Mouse (Mus musculus) MEL (cell line): ENCODE measurements around the gene Hoxa1. TPM values are rescaled to one million over a fixed set of nuclear protein-coding genes. Genes with fewer than 3 reads are reported as not detected.

Experiments
- DNase-seq: peaks from one replicate; pipeline ENCODE4 v3.0.0; 2011; ENCODE audit warnings: low read depth, low spot score
- H3K27ac ChIP-seq: 2 replicates; pipeline ENCODE4 v1.5.1; 2012; ENCODE audit warnings: low read depth, mild to moderate bottlenecking, control low read depth, low read length, moderate library complexity; ENCODE audit not compliant: control insufficient read depth
- H3K27me3 ChIP-seq, 2 experiments: fragments of 150-350 bp in 1 of 2; sonication (generic) in 1 of 2; 2 replicates each; pipeline ENCODE4 v1.6.1; 2012; ENCODE audit warnings: low read length in 2 of 2, mild to moderate bottlenecking in 2 of 2, improper control_type of control experiment in 1 of 2, moderate library complexity in 1 of 2; ENCODE audit not compliant: insufficient read depth in 2 of 2, control insufficient read depth in 1 of 2
- H3K36me3 ChIP-seq, 2 experiments: 2 replicates each; pipeline ENCODE4 v1.6.1; 2012 to 2014; ENCODE audit warnings: low read length in 2 of 2, improper control_type of control experiment in 1 of 2, inconsistent platforms in 1 of 2, mild to moderate bottlenecking in 1 of 2; ENCODE audit not compliant: insufficient read depth in 2 of 2, control insufficient read depth in 1 of 2
- H3K4me1 ChIP-seq, 2 experiments: fragments of 150-350 bp in 1 of 2; sonication (generic) in 1 of 2; 2 replicates each; pipeline ENCODE4 v1.6.1; 2012; ENCODE audit warnings: low read length in 2 of 2, improper control_type of control experiment in 1 of 2, mild to moderate bottlenecking in 1 of 2; ENCODE audit not compliant: insufficient read depth in 2 of 2, control insufficient read depth in 1 of 2
- H3K4me3 ChIP-seq, 2 experiments: fragments of 150-350 bp in 1 of 2; sonication (generic) in 1 of 2; 2 replicates each; pipeline ENCODE4 v1.5.1; 2012; ENCODE audit warnings: low read depth in 2 of 2, low read length in 2 of 2, mild to moderate bottlenecking in 2 of 2, moderate library complexity in 2 of 2, control low read depth in 1 of 2, improper control_type of control experiment in 1 of 2; ENCODE audit not compliant: control insufficient read depth in 1 of 2, insufficient read depth in 1 of 2
- H3K79me2 ChIP-seq: 2 replicates; pipeline ENCODE4 v1.6.1; 2012; ENCODE audit warnings: mild to moderate bottlenecking, low read length, moderate library complexity; ENCODE audit not compliant: control insufficient read depth, poor library complexity, insufficient read depth
- H3K9ac ChIP-seq: 2 replicates; pipeline ENCODE4 v1.6.1; 2012; ENCODE audit warnings: low read depth, mild to moderate bottlenecking, control low read depth, low read length, moderate library complexity; ENCODE audit not compliant: control insufficient read depth, poor library complexity, severe bottlenecking
- H3K9me3 ChIP-seq: fragments of 150-350 bp; sonication (generic); replicated peaks from 2 replicates; pipeline ENCODE4 v1.6.1; 2012; ENCODE audit warnings: mild to moderate bottlenecking, low read length, improper control_type of control experiment, moderate library complexity; ENCODE audit not compliant: insufficient read depth
- CHD1 ChIP-seq: IDR thresholded peaks from 2 replicates; pipeline ENCODE4 v1.6.1; 2012; ENCODE audit warnings: low read depth, mild to moderate bottlenecking, inconsistent platforms, low read length, improper control_type of control experiment
- CHD2 ChIP-seq: IDR thresholded peaks from 2 replicates; pipeline ENCODE4 v1.6.1; 2011; ENCODE audit warnings: low read length, improper control_type of control experiment
- CTCF ChIP-seq, 3 experiments: IDR thresholded peaks in 2 of 3; conservative IDR thresholded peaks in 1 of 3; 2 replicates each; pipeline ENCODE4 v1.5.1; 2011 to 2012; ENCODE audit warnings: low read length in 3 of 3, low read depth in 2 of 3, mild to moderate bottlenecking in 2 of 3, improper control_type of control experiment in 1 of 3, inconsistent platforms in 1 of 3, mixed read lengths in 1 of 3, moderate library complexity in 1 of 3; ENCODE audit not compliant: control insufficient read depth in 1 of 3, insufficient read depth in 1 of 3, poor library complexity in 1 of 3, severe bottlenecking in 1 of 3
- E2F4 ChIP-seq: IDR thresholded peaks from 2 replicates; pipeline ENCODE4 v1.6.1; 2011; ENCODE audit warnings: low read depth, low read length, improper control_type of control experiment, borderline replicate concordance
- ELF1 ChIP-seq: IDR thresholded peaks from 2 replicates; pipeline ENCODE4 v1.6.1; 2014; ENCODE audit warnings: low read depth, mild to moderate bottlenecking, inconsistent platforms, low read length, improper control_type of control experiment, moderate library complexity
- ETS1 ChIP-seq: IDR thresholded peaks from 2 replicates; pipeline ENCODE4 v1.6.1; 2012; ENCODE audit warnings: low read depth, mild to moderate bottlenecking, inconsistent platforms, low read length, improper control_type of control experiment, moderate library complexity
- GATA1 ChIP-seq: IDR thresholded peaks from 2 replicates; pipeline ENCODE4 v1.6.1; 2011; ENCODE audit warnings: low read depth, low read length, improper control_type of control experiment
- JUND ChIP-seq: IDR thresholded peaks from 2 replicates; pipeline ENCODE4 v1.6.1; 2011; ENCODE audit warnings: low read depth, mild to moderate bottlenecking, improper control_type of control experiment, low read length
- MAX ChIP-seq: IDR thresholded peaks from 2 replicates; pipeline ENCODE4 v1.6.1; 2011; ENCODE audit warnings: low read length, improper control_type of control experiment
- MAZ ChIP-seq: IDR thresholded peaks from 2 replicates; pipeline ENCODE4 v1.6.1; 2012; ENCODE audit warnings: low read depth, mild to moderate bottlenecking, inconsistent platforms, low read length, improper control_type of control experiment
- MXI1 ChIP-seq: IDR thresholded peaks from 2 replicates; pipeline ENCODE4 v1.6.1; 2011; ENCODE audit warnings: mild to moderate bottlenecking, low read depth, low read length, improper control_type of control experiment
- MYB ChIP-seq: IDR thresholded peaks from 2 replicates; pipeline ENCODE4 v1.6.1; 2011; ENCODE audit warnings: mild to moderate bottlenecking, low read depth, low read length, improper control_type of control experiment
- MYC ChIP-seq: IDR thresholded peaks from 2 replicates; pipeline ENCODE4 v1.6.1; 2011; ENCODE audit warnings: low read depth, mild to moderate bottlenecking, low read length, improper control_type of control experiment, moderate library complexity
- POLR2A ChIP-seq, 2 experiments: IDR thresholded peaks; 2 replicates each; pipeline ENCODE4 v1.6.1; 2011 to 2012; ENCODE audit warnings: low read length in 2 of 2, mild to moderate bottlenecking in 2 of 2, control low read depth in 1 of 2, improper control_type of control experiment in 1 of 2, low read depth in 1 of 2, moderate library complexity in 1 of 2; ENCODE audit not compliant: control insufficient read depth in 1 of 2, insufficient read depth in 1 of 2, poor library complexity in 1 of 2
- POLR2AphosphoS2 ChIP-seq: IDR thresholded peaks from 2 replicates; pipeline ENCODE4 v1.6.1; 2011; ENCODE audit warnings: low read length, improper control_type of control experiment
- RCOR1 ChIP-seq: IDR thresholded peaks from 2 replicates; pipeline ENCODE4 v1.6.1; 2012; ENCODE audit warnings: low read depth, mild to moderate bottlenecking, inconsistent platforms, low read length, improper control_type of control experiment
- SIN3A ChIP-seq: IDR thresholded peaks from 2 replicates; pipeline ENCODE4 v1.6.1; 2012; ENCODE audit warnings: low read length, improper control_type of control experiment, inconsistent platforms
- SMC3 ChIP-seq: IDR thresholded peaks from 2 replicates; pipeline ENCODE4 v1.6.1; 2011; ENCODE audit warnings: low read depth, low read length, improper control_type of control experiment
- TAL1 ChIP-seq: IDR thresholded peaks from 2 replicates; pipeline ENCODE4 v1.6.1; 2012; ENCODE audit warnings: mild to moderate bottlenecking, inconsistent platforms, low read length, moderate library complexity, mixed read lengths
- TBP ChIP-seq: IDR thresholded peaks from 2 replicates; pipeline ENCODE4 v1.8.0; 2011; ENCODE audit warnings: low read depth, low read length, improper control_type of control experiment
- TCF12 ChIP-seq: IDR thresholded peaks from 2 replicates; pipeline ENCODE4 v1.6.1; 2014; ENCODE audit warnings: low read depth, mild to moderate bottlenecking, inconsistent platforms, low read length, improper control_type of control experiment, moderate library complexity
- USF1 ChIP-seq: IDR thresholded peaks from 2 replicates; pipeline ENCODE4 v1.6.1; 2014; ENCODE audit warnings: low read depth, mild to moderate bottlenecking, inconsistent platforms, low read length, improper control_type of control experiment, moderate library complexity
- USF2 ChIP-seq, 2 experiments: IDR thresholded peaks; 2 replicates each; pipeline ENCODE4 v1.6.1; 2011 to 2012; ENCODE audit warnings: improper control_type of control experiment in 2 of 2, low read length in 2 of 2, borderline replicate concordance in 1 of 2, inconsistent platforms in 1 of 2, low read depth in 1 of 2, mild to moderate bottlenecking in 1 of 2; ENCODE audit not compliant: insufficient read depth in 1 of 2
- ZC3H11A ChIP-seq: IDR thresholded peaks from 2 replicates; pipeline ENCODE4 v1.6.1; 2012; ENCODE audit warnings: low read depth, mild to moderate bottlenecking, inconsistent platforms, low read length, improper control_type of control experiment
- ZMIZ1 ChIP-seq: IDR thresholded peaks from 2 replicates; pipeline ENCODE4 v1.6.1; 2012; ENCODE audit warnings: low read depth, mild to moderate bottlenecking, inconsistent platforms, low read length, improper control_type of control experiment, moderate library complexity
- polyA plus RNA-seq, 2 experiments: library from polyadenylated mRNA; stranded (reverse) in 1 of 2; unstranded in 1 of 2; fragments of >175 nt in 1 of 2; fragments of >200 nt in 1 of 2; gene quantifications; 2 replicates each; pipeline versions ENCODE4 v1.2.1 to v1.2.4; 2012; ENCODE audit warnings: low replicate concordance in 2 of 2, low read depth in 1 of 2; ENCODE audit not compliant: insufficient read length in 2 of 2, insufficient read depth in 1 of 2, missing spikeins in 1 of 2
- total RNA-seq: library from RNA; depleted of rRNA; stranded (reverse); fragments of 300-350 nt; gene quantifications from 2 replicates; pipeline ENCODE4 v1.2.3, GENCODE M21; 2012

Hoxa1 gene
- total and polyA plus RNA-seq, 3 experiments, result not detected

GRCm38 (mm10) chr6:52154044-52154443 is 4.1 kb downstream of the Hoxa1 start:
- no peak for DNase-seq
- H3K4me1 ChIP-seq, result no peaks in the 10 kb centered on the region
- TF ChIP-seq SMC3 (no peak), POLR2AphosphoS2 (no peak), ZC3H11A (no peak), CHD2 (no peak), MXI1 (no peak)
- H3K79me2 ChIP-seq, result no peaks in the 10 kb centered on the region
- H3K27me3 ChIP-seq, result peaks cover 0 to 4% of the 10 kb centered on the region in 2 experiments; a peak in 2 of 4 replicates
- H3K9me3 ChIP-seq, result no peaks in the 10 kb centered on the region
- H3K4me3 ChIP-seq, result no peak overlapping the region
- H3K36me3 ChIP-seq, result no peaks in the 10 kb centered on the region
- H3K9ac ChIP-seq, result no peak overlapping the region
- no peak overlapping the region for H3K27ac ChIP-seq

DNA sequence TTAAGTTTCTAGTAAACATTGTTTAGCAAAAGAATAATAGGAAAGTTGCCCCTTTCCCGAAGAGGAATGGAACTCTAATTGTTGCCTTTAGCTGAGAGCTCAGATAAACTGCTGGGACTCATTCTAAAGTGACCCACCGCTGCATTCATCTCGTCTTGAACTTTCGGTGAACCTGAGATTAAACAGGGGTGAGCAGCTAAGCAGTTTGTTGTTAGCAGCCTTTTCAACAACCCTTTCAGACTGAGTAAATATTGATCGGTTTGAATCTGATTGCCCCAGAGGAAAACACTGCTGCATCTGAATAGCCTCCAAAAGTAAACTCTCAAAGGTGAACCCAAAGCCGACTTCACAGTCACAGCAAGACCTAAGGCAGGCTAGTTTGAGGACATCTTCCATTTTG is 4.8 kb downstream of the Hoxa1 start:
- H3K27me3 ChIP-seq, result peaks cover 0 to 4% of the 10 kb centered on the region in 2 experiments; a peak in 2 of 4 replicates

GRCm38 (mm10) chr6:52152226-52153193 is 5.6 kb downstream of the Hoxa1 start:
- Histone ChIP-seq H3K4me3 (no peak overlapping the region), H3K27ac (no peak overlapping the region), H3K79me2 (no peaks in the 10 kb centered on the region), H3K9me3 (no peaks in the 10 kb centered on the region), H3K27me3 (peaks cover 0 to 4% of the 10 kb centered on the region in 2 experiments; a peak in 2 of 4 replicates), H3K36me3 (no peaks in the 10 kb centered on the region), H3K9ac (no peak overlapping the region), H3K4me1 (no peaks in the 10 kb centered on the region)
- no peak for TF ChIP-seq CHD1
- no peak for TF ChIP-seq ZC3H11A
- TF ChIP-seq MYB, result no peak
- TF ChIP-seq SIN3A, result no peak
- TF ChIP-seq USF1, result no peak
- TF ChIP-seq TBP, result no peak
- TF ChIP-seq ZMIZ1, result no peak
- no peak for TF ChIP-seq RCOR1
- no peak for TF ChIP-seq CTCF (IDR thresholded peaks at IDR 0.05 in 2 of 3, conservative IDR thresholded peaks at IDR 0.05 in 1 of 3; ENCODE audit: control insufficient read depth in 1 of 3, insufficient read depth in 1 of 3, low read depth in 2 of 3, low read length in 3 of 3, poor library complexity in 1 of 3, severe bottlenecking in 1 of 3)
- DNase-seq, result no peak

More for the DNA sequence above, 4.8 kb downstream of the Hoxa1 start:
- Histone ChIP-seq H3K9ac (no peak overlapping the region), H3K79me2 (no peaks in the 10 kb centered on the region), H3K27ac (no peak overlapping the region), H3K4me3 (no peak overlapping the region), H3K4me1 (no peaks in the 10 kb centered on the region), H3K9me3 (no peaks in the 10 kb centered on the region), H3K36me3 (no peaks in the 10 kb centered on the region)
- DNase-seq, result no peak
- no peak for TF ChIP-seq E2F4
- no peak for TF ChIP-seq MAX
- TF ChIP-seq MAZ, result no peak
- no peak for TF ChIP-seq TCF12
- TF ChIP-seq USF2 (IDR thresholded peaks at IDR 0.05; ENCODE audit: borderline replicate concordance in 1 of 2, insufficient read depth in 1 of 2, low read depth in 1 of 2, low read length in 2 of 2), result no peak
- no peak for TF ChIP-seq POLR2AphosphoS2
- TF ChIP-seq CHD2, result no peak
- TF ChIP-seq MYB, result no peak
- TF ChIP-seq ETS1, result no peak
- no peak for TF ChIP-seq MYC
- no peak for TF ChIP-seq GATA1
- TF ChIP-seq JUND, result no peak
- no peak for TF ChIP-seq SMC3
- TF ChIP-seq RCOR1, result no peak
- TF ChIP-seq CHD1, result no peak
- TF ChIP-seq TAL1, result no peak
- no peak for TF ChIP-seq POLR2A (IDR thresholded peaks at IDR 0.05; ENCODE audit: control insufficient read depth in 1 of 2, insufficient read depth in 1 of 2, low read depth in 1 of 2, low read length in 2 of 2, poor library complexity in 1 of 2)
- no peak for TF ChIP-seq ELF1
